Mouse (Mus musculus): ENCODE measurements around the gene Hoxa7. TPM values are rescaled to one million over a fixed set of nuclear protein-coding genes. Genes with fewer than 3 reads are reported as not detected.
A peak's percentile ranks its signal among the peaks of the same experiment; 100 is the strongest.

Gene Hoxa7
- total RNA-seq, 2 experiments from 2014 or later, result 11.2 to 12.5 TPM

DNA sequence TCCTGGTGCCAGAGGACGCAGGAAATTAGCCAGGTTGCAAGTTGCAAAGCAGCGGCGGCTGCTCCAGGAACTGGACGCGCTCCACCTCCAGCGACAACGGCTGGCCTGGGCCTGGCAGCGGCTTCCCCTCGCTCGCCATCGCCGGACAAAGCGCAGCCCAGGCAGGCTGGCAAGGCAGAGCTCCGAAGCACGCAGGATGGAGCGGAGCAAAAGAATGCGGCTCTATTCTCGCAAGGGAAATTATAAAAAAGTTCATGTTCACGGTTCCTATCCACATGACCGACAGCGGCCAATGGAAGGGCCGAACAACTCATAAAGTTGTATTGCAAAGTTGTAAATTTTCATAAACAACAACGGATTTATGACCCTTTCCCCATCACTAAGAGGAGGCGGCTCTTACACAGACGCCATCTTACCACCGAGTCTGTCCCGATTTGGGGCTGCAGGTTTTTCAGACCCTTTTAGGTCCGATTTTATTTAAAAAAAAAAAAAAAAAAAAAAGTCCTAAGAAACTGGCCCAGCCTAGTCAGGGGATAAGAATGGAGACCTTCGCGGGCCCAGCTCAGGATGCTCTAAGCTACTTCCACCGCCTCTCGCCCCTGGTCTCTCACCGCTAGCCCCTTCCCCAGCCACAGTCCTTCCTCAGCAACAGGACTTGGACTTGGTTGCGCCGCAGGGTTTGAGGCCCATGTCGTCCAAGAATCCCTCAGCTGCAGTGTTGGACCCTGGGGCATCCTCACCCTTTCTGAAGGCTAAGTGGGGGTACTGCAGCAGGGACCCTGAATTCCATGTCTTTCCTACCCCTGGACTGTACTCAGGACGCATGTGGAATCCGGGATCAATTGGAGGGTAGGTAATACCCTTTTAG, 8.3 kb downstream of the Hoxa7 start, which contains the start of the genes Hoxa3 and Gm28308:
Gene Hoxa3 (minus strand): TSS at position 218 of the 868 bp plus-strand sequence.
Gene Gm28308 (minus strand): TSS at position 221 of the 868 bp plus-strand sequence.
- peak; percentile 40 to 68 for DNase-seq (ENCODE audit: low spot score in 2 of 2)

DNA sequence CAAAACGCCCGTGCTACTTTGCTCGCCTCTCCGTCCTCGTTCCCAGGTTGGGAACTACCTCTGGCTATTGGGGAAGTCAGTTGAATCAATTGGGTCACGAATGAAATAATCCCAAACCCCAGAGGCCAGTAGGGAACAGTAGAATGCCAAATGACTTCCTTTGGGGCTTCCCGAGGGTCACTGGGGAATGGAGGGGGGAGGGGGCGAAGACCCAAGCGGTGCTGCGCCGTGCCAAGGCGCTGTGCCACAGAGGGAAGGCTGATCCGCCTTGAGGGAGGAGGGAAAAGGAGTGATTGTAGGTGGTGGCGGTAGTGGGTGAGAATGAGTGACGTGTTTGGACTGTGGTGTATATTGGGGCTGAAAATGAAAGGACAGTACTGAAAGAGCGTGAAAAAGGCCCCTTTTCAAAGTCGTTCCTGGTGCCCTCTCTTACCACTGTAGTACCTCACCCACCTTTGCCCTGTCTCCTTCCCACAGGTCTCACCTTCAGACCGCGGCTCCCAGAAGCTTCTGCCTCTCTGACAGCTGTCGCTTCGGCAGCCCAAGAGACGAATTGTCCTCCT, 9.0 kb downstream of the Hoxa7 start:
- peak; percentile 13 to 16 for DNase-seq (ENCODE audit: low spot score in 2 of 2)

DNA sequence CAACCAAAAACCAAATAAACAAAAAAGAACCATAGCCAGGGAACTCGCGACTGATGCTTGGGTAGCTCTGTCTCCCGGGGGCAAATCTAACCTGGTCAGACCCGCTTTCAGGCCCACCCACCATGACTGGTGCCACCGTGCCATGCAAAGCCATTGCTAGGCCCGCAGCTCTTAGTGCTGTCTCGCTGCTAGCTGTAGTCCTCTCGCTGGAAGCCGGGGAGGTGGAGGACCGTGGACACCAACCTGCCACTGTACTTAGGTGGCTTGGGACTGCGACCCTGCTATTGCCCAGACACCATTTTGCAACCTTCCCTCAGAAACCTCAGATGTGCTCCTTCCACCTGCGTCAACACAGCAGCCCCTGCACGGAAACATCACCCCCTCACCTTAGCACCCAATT, 9.7 kb downstream of the Hoxa7 start:
- DNase-seq (ENCODE audit: low spot score in 2 of 2), result peak in 1 of 2 experiments; percentile 16

DNA sequence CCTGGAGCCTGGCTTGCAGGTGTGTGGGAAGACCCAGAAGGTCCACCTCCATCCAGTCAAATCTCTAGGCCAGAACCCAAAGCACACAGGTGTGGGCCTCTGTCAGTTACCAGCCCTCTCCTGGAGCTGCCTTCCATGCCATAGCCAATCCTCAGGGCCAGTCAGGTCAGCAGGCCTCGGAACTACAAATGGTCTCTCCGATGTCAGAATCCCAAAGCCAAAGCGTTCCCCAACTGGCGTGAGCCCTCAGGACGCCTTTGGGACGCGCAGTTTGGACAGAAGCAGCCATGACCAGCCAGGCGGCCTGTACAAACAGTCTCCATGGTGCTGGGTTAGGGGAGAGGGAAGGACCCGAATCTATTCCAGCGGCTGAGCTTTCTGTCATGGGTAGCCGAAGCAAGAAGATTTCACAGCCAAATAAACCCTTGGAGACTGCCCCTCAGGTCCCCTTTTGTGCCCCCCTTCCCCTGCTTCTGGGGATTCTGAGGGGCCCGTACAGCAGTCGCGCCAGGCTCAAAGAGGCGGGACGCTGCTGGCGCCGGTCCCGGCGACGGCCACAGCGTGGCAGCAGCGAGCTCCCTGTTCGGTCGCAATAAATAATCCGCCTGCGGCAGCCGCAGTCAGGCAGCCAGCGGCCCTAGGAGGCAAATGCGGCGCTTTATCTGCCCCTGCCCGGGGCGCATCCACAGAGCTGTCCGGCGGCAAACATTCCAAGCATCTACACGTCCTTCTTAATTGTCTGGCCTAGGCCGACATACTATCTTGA, 10.3 kb downstream of the Hoxa7 start:
- peak; percentile 68 to 83 for DNase-seq (ENCODE audit: low spot score in 2 of 2)

DNA sequence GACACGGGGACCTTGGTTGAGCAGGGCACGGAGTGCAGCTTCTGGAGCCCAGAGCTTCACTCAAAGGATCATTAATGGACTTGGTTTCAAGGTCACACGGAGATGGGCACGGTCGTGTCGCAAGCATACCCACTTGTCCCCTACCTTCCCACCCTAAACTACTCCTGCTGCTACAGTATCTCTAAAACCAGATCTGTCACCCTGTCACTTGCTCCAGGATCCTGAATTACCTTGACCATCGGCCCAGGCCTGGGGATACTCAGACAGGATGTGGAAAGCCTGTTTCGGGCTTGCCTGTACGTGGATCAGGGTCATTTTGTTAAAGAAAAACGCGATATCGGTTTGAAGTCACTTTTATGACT, 12.0 kb downstream of the Hoxa7 start:
- no peak for DNase-seq (ENCODE audit: low spot score in 2 of 2)

DNA sequence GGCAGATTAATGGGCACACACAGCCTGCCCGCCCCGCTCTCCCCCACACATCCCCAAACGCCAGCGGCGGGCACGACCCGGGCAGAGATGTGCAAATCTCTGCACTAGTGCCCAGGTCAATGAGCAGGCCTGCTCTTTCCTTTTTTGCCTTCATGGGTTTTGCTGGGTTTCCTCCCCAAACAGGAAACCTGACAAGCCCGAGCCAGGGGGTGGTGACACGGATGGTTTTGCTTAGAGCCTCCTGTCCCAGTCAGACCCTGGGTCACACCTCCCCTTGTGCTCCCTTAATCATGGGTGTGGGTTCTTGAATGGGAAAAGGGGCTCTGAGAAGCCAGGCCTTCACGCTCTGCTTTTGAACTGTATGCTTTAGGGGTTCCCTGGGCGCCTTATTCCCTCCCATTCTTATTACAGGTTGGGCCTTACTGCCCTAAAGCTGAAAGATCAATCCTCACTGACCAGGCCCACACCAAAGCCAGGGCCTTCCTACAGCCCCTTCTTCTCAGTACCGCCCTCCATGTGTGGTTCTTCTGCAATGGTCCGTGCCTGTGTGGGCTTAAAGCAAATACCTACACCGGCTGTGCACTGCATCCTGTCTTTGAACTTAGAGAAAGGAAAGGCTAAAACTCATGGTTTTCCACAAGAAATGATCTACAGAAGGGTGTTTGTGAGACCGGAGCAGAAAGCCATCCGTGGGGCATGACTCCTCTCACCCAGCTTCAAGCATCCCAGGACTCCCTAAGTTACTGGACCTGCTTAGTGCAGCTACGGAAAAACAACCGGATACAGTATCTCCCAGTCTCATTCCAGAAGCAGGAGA, 12.6 kb downstream of the Hoxa7 start:
- no peak for DNase-seq (ENCODE audit: low spot score in 2 of 2)

DNA sequence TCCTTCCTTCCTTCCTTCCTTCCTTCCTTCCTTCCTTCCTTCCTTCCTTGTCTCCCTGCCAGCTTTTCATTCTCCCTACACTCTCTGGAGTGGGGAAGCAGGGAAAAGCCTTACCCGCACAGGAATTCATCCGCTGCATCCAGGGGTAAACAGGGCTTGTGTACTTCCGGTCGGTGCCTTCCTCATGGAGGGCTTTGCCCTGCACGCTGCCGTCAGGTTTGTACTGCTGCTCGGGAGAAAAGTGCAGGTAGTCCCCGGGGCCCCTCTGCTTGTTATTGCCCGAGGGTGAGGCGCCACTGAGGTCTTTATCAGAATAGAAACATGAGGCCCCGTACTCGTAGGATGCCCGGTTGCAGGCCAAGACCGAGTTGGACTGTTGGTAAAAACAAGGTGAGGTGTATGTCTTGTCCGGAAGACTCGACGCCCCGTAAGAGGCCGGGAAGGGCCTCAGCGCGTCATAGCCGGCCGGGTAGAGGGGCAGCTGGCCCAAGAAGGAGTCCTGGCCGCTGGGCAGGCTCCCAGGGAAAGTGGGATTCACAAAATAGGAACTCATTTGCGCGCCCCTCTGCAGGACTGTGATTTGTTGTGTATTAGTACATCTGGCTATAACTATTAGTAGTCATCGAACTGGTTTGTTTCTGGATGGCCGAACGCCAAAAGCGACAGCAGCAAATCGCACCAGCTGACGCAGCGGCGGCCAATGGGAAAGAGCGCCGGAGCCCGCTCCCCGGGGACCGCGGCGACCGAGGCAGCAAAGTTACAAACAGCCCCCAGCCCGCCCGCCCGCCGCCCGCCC, 13.4 kb downstream of the Hoxa7 start, which contains the start of gene Hoxa6:
Gene Hoxa6 (minus strand): TSS at position 651 of the 796 bp plus-strand sequence.
- peak in 1 of 2 experiments; percentile 50 for DNase-seq (ENCODE audit: low spot score in 2 of 2)

DNA sequence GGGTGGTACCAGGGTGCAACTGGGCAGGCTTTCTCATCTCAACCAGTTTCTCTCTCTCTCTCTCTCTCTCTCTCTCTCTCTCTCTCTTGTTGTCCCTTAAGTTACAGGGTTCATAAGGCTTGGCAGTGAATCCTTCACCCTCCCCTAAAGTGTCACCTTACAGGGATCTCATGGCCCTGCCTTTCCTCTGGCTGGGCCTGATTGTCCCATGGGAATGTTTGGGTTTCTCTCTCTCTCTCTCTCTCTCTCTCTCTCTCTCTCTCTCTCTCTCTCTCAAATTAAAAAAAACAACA, 14.0 kb downstream of the Hoxa7 start:
- DNase-seq (ENCODE audit: low spot score in 2 of 2), result no peak

DNA sequence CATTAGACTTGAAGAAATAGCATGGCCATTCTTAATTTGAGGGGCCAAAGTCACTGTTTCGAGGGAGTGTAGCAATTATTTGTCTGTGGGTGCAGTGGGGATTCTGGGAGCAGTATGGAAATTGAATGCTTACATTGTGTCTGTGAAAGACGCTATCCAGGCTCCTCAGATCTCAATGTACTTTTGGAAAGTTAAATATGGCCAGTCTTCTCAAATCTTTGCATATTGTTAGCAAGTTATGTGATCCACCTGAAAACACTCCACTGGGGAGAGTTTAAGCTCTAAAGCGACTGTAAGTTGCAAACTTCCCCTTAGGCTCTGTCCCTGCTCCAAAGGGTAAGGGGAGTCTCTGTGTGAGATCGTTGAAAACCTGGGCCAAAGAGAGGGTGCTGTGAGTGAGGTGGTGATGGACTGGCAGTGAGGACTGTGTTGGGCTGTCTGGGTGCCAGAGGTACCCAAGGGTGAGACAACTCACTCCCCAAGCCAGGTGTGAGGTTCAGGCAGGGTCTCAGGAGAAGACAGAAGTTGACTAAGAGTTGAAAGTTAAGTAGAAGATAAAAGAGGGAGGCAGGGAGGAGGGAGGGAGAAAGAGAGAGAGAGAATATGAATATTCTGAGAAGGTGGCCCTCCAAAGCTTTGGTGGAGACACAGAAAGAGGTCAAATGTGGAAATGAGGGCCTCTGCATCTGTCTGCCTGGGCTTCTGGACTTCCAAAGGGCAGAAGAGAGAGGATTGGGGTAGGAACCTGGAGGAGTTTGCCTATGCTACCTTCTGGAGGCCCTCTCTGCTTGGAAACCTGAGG, 14.6 kb downstream of the Hoxa7 start:
- DNase-seq (ENCODE audit: low spot score in 2 of 2), result no peak

DNA sequence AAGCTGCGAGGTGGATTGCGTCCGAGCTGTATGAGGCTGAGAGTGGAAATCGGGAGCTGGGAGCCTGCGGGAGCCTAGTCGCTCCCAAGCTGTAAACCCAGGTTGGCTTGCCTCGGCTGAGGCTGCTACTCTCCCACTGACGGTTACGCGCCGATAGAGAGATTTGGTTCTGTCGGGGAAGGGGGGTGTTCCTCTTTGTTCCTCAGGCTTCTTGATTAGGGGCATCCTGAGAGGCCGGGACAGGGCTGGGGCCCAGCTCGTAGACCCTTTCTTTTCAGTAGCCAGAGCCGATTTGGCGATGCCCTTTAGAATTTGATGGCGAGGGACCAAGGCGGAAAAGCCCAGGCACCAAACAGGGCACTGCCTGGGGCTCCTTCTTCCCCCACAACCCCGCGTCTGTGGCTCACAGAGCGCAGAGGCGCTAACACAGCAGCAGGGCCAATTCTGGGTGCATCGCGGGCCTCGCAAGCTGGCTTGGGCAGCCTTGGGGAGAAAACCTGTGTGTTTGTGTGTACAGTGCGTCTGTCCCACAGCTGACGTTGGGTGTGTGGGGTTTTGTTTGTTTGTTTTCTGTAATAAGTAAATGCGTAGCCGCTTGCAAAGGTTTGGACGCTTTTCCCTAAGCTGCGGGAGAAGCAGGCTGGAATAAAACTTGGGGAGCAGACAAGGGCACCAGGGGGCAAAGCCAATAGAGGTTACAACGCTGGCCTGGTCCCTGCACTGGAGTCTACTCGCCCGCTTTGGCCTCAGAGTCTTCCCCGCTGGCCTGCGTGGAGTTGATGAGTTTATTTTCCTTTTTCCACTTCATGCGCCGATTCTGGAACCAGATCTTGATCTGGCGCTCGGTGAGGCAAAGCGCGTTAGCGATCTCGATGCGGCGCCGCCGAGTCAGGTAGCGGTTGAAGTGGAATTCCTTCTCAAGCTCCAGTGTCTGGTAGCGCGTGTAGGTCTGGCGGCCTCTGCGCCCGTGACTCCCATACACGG, 15.7 kb downstream of the Hoxa7 start:
- DNase-seq (ENCODE audit: low spot score in 2 of 2), result no peak

DNA sequence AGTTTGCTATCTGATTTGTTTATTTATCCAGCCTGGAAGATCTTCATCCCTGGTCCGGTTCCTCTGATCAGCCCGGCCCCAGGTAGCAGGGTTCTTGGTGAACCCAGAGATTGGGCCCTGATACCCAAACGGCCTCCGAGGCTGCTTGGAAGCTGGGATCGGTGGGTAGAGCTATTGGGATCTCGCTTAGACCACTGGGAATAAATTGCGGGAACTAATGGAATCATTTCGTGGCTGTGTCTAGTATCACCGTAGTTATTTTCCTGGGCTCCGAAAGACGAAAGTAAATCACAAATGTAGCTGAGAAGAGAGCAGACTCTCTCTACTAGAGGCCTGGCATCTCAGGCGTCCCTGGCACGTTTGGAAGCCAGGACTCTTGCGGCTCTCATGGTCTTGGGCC, 16.4 kb downstream of the Hoxa7 start:
- DNase-seq (ENCODE audit: low spot score in 2 of 2), result no peak

DNA sequence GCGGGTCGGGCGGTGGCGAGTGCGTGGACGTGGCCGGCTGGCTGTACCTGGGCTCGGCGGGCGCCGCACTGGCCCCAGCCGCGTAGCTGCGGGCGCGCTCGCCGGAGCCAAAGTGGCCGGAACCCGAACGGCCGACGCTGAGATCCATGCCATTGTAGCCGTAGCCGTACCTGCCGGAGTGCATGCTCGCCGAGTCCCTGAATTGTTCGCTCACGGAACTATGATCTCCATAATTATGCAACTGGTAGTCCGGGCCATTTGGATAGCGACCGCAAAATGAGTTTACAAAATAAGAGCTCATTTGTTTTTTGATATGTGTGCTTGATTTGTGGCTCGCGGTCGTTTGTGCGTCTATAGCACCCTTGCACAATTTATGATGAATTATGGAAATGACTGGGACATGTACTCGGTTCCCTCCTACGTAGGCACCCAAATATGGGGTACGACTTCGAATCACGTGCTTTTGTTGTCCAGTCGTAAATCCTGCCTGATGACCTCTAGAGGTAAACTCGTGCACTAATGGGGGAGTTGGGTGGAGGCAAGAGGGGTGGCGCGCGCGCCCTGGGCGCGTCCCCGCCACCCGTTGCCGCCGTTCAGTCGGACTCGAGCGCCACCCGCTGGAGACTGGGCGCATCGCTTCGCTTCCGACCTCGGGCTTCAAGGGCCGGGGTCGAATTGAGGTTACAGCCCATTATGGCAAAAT, 17.5 kb downstream of the Hoxa7 start, which contains the start of gene Hoxa5:
Gene Hoxa5 (minus strand): TSS at position 538 of the 703 bp plus-strand sequence.
- peak in 1 of 2 experiments; percentile 75 for DNase-seq (ENCODE audit: low spot score in 2 of 2)

DNA sequence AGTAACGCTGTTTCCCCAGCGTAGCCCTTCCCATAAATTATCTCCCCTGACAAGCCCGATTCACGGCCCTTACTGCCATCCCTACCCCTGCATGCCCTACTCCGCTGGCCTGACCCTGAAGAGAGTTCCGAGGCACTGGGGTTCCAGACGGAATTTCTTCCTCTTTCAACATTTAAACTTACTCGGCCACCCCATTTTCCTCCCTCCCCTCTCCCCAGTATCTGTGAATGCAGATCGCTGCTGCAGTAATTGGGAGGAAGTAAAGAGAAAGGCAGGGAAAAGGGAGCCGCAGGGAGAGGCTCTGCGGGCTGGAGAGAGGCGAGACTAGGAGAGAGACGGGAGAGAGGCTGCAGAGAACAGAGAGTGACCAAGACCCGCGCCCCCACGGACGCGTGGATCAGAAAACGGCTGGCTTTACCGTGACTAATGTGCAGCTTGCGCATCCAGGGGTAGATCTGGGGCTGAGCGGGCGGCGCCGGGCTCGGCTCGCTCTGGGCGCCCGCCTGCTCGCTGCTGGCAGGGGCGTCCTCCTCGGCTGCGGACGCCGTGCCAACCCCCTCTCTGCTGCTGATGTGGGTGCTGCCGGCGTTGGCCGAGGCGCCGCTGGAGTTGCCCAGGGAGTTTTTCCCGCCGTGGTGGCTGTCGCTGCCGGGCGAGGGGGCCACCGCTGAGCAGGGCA, 18.1 kb downstream of the Hoxa7 start:
- peak in 1 of 2 experiments; percentile 36 for DNase-seq (ENCODE audit: low spot score in 2 of 2)

DNA sequence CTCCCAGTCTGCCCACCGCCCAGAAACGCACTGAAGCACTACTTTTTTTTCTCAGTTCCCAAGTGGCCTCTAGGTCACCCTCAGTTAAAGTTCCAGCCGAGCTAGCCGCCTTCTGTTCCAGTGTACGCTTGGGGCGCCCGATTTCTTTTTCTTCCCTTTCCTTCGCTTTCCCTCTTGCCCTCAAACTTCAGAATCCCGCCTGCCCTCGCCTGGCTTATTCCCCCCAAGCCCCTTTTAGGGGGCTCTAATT, 18.6 kb downstream of the Hoxa7 start:
- no peak for DNase-seq (ENCODE audit: low spot score in 2 of 2)

DNA sequence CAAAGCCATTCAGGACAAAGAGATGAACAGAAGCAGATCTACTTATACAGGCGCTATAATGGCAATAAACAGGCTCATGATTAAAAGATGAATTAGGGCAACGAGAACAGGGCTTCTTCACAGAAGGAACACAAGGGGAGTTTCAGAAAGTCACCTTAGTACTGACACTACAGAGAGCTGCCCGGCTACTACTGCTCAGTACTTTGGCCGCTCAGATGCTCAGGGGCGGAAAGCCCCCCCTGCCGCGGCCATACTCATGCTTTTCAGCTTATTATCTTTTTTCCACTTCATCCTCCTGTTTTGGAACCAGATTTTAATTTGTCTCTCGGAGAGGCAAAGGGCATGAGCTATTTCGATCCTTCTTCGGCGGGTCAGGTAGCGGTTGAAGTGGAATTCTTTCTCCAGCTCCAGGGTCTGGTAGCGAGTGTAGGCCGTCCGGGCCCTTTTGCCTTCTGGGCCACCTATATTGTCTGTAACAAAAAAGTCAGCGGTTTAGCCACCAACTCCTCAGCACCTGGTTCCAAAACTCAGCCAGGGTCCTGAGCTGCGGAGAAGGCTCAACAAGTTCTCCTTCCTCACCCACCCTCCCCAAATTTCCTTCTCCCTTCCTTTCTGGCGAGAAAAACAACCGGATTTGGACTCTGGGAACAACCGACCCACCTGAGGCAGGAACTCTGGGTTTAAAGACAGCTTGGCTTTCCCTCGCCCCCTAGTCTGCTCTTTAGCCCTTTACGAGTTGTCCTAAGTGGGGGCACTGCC, 19.1 kb downstream of the Hoxa7 start:
- no peak for DNase-seq (ENCODE audit: low spot score in 2 of 2)

DNA sequence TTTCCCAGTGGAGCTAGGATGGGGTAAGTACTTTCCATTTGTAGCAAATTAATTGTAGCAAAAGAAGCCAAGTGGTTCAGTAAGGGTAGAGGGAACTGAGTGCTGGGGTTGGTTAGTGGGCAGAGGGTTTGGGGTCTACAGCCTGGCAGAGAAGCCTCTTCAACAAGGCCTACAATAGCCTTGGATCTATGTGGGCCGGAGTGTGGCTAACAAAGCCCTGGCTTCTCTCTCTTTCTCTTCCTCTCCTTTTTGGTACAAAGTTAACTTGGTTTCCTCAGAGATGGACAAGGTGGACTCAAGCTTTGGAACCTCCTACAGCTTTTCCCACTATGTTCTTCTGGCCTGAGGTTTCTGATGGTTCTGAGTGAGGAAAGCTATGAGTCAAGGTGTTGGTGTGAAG, 20.4 kb downstream of the Hoxa7 start:
- DNase-seq (ENCODE audit: low spot score in 2 of 2), result no peak

Data from gastrocnemius, postnatal 4 days (tissue).